Mouse (Mus musculus): Measurements from ENCODE around the gene Ccdc30.
"Not testable (repeated sequence)": the region's sequence is repeated elsewhere in the genome, so short reads cannot be mapped to it uniquely, and the experiment has no call there.

Ccdc30 gene

DNA sequence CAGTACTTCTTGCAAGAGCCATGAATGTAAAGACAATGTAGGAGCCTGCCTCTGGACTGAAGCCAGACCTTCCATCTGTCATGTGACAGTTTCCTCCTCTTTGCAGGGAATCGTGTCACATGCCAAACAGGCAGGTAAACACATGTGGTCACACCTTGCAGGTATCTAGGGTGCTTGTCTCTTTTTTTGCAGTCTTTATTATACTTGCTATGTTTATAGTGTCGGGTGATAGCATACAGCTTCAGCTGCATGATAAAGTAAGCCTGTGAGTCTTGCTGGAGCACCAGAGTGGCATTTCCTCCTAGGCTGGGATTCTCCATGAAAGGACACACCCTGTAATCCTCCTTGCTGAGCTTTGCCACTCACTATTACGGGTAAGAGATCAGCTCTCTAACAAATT is 113.5 kb downstream of the Ccdc30 start:
- DNase-seq: no peak

DNA sequence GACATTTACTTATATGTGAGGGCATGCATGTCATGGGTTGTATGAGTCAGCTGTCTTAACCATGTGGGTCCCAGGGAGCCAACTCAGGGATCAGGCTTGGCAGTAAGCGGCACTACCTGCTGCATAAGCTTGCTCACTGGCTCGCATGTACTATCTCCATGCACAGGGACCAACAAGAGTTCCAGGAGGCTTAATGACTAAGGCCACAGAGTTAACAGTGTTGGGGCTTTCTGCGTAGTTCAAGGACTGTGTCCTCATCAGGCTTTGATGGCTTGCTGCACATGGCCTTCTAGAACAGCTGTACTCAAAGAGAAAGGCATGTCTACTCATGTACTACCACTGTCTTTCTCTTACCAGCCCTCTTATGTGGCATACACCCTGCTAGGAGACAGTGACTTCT is 114.6 kb downstream of the Ccdc30 start:
- DNase-seq: no peak

DNA sequence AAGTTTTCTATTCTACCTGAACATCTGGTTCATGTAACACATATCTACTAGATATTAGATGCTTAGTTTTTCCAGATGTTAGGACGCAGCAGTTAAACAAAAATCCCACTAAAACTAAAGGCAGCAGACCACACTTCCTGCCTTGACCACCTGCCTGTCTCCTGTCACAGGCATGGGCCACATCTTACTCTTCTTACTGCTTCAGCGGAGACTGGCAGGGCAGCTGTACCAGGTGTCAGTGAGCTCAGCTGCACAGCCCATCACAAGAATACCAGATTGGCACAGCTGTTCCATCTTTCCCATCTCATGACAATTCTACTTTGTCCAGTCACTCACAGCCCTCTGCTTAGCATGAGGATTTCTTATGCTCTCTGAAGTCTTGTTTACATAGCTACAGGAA is 118.0 kb downstream of the Ccdc30 start:
- no peak for DNase-seq

DNA sequence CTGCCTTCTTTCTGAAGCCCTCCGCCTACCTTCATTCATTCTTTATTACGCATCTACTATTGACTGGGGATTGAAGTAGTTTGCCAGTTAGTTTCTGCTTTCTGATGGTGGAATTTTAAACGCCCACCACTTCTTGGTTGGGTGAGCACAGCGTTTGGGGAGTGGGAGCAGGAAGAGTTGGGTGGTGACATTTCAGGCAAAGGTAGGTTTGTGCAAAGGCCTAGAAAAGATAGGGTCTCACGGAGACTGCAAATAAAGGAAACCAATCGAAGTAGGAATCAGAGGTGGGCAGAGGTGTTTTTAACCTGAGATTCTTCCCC is 120.2 kb downstream of the Ccdc30 start:
- DNase-seq: no peak

DNA sequence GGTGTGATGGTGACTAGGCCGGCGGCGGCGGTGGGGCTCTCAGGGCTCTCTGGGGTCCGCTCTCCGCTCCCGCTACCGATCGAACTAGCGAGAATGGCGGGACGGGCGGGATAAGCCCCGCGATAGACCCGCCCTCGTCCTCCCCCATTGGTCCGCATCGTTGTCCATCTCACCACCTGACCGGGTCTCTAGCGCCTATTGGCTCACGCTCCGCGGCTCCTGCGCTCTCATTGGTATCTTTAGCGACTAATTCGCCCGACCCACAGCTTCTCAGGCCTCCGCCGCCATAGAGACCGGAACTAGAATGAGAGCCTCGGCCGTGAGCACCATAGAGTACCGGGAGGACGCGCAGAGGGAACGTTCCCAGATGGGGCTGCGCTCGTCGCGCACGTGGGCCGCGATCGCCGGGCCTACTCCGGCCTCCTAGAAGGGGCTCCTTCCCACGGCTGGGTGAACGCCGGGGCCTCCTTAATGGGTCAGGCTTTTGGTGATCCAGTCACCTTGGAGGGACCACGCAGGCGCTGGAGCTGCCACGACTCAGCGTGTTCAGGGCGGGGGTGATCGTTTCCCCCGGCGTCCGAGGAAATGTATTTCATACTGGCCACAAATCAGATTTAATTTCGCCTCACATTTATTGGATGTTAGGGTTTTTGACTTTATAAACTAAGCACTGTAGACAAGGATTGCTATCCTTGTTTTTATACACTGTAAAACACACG is 120.7 kb downstream of the Ccdc30 start, which contains the start of gene Ybx1:
Gene Ybx1 (minus strand): TSS at position 190 of the 719 bp plus-strand sequence.
- peak; percentile 100 for DNase-seq

DNA sequence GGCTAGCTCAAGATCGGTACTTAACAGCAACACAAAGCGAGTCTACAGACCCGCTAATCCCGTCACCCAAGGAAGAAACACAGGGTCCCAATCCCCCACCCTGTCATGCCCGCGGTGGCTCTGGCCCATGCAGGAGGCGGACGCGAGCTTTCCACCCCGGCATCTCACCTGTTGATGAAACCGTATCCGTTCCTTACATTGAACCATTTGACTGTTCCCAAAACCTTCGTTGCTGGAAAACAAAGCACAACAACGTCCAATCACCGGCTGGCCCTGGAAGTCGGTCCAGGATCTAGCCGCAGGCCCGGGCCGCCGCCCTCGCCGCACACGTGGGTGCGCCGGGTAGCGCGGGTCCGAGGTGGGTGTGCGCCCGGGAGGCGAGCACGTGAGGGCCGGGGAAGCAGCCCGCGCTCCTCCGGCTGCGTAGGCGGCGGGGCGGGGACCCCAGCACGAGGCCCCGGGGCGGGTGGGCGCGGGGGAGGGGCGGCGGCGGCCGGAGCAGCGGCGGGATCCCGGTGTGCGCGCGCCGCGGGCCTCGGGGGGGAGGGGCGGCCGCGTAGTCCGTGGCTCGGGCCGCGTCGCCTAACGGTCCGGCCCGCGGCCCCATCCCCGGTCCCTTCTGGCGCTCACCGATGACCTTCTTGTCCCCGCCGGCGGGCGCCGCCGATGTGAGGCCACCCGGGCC is 121.6 kb downstream of the Ccdc30 start:
- DNase-seq: peak; percentile 42 to 69

DNA sequence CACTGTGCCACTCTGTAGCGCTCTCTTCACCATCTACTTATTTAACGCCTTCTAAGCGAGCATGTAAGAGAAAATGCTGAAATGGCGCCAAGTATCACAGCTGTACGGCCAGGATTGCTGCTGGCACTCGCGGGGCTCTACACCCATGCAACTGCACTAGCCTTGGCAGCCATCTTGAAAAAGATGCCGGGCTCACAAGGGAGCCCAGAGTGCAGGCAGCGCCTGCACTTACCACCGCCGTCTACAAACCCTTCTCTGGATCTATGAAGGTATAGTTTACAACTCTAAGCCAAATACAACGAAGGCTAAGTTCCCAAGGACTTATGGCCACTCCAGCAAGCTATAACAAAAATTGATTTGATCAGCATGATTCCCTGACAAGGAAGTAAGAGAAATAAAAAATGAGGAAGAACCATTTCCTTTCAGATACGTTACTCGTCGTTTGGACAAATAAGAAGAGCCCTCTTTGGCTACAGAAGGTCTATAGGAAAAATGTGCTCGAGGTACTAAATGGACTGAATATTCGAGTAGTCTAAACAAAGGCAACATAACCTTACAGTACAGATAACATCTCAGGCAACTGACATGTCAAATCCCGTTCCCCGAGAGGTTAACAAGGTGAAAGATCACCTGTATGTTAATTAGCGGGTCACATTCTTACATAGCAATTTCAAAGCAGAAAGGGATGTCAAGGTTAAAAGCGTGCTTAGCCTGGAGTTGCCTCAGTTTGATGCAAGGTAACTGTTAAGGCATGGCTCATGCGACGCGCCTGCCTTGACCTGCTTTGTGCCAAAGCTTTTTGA is 122.3 kb downstream of the Ccdc30 start:
- DNase-seq: peak; percentile 64 to 74

DNA sequence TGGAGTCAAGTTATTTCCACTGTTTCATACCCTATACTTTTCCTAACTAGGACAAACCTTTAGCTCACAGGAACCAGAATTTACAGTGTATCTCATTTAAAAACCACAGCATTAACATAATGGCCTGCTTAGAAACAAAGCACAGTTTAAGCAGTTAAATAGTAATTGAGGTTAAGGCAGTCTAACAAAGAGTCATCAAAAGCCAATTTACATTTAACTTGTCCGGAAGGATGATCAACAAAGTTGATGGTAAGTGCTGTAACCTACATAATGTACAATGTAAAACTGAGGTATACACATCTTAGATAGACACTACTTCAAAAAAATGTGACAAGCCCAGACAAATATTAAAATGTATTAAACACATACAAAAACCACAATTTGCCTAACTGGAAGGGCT is 123.4 kb downstream of the Ccdc30 start:
- no peak for DNase-seq

DNA sequence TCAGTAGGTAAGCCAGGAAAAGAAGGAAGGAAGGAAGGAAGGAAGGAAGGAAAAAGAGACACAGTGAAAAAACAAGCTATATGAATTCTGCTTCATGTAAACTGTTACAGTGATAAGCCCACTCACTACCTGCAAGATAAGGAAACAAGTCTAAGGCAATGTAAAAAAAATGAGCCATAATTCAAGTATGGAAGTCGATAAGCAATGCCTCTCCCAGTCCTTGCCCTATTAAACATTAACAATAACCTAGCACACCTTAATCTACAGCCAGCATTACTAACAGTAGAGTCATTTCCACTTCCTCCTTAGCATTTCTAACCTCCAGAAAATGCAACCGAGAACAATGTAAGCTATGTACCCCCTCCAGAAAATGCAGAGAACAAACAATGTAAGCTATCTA is 130.0 kb downstream of the Ccdc30 start:
- DNase-seq: no peak

DNA sequence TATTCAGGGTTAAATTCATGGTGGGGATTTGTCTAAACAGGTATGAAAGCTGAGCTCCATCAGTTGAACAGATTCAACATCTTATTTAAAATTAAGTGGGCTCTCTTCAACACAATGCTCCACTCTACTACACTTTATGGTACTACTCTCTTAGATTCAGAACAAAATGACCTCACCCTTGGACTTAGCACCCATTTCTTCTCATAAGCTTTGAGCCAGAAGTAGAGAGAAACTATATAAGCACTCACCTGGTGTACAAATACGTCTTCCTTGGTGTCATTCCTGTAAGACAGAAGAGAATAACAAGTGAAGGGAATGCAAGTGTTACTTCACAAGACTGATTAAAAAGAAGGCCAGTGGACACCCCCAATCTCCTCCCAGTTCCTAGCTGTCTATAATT is 130.5 kb downstream of the Ccdc30 start:
- DNase-seq: no peak

DNA sequence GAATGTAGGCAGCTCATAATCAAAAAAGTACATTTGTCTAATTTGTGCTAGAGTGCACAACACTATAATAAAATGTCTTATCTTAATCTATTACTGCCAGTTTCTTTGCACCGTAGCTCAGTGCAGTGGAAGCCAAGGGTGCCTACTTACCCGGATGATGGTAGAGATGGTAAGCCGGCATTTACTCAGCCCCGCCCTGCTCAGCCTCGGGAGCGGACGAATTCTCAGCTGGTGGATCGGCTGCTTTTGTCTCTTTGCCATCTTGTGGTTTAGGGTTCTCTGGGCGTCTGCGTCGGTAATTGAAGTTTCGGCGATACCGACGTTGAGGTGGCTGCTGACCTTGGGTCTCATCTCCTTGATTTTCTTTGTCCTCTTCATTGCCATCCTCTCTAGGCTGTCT is 136.5 kb downstream of the Ccdc30 start:
- DNase-seq: not testable (repeated sequence)

DNA sequence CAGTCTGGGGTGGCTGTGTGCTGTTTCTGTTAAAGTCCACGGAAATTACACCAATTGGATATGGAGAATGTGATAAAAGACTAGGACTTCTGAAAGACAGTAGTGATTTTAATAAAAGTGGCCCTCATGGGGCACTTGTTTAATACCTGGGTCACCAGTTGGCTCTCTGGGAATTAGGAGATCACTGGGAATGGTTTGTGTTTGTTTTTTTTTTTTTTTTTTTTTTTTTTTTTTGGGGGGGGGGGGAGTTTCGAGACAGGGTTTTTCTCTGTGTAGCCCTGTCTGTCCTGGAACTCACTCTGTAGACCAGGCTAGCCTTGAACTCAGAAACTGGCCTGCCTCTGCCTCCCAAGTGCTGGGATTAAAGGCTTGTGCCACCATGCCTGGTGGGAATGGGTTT is 139.6 kb downstream of the Ccdc30 start:
- no peak for DNase-seq

DNA sequence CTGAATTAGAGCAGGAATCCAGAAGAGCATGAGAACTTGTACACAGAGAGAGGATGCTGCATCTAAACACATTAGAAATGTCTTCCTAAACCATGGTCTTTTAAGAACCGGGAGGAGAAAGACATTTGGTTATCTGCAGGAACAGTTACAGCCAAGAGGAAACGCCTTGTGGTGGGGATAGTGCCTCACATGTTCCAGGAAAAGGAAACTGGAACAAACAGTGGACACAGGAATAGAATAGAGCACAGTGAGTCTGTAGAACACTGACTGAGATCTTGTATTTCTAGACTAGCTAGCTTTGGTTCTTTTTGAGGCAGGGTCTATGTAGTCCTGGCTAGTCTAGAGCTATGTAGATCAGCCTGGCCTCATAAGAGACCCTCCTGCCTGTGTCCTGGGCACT is 140.1 kb downstream of the Ccdc30 start:
- DNase-seq: no peak

DNA sequence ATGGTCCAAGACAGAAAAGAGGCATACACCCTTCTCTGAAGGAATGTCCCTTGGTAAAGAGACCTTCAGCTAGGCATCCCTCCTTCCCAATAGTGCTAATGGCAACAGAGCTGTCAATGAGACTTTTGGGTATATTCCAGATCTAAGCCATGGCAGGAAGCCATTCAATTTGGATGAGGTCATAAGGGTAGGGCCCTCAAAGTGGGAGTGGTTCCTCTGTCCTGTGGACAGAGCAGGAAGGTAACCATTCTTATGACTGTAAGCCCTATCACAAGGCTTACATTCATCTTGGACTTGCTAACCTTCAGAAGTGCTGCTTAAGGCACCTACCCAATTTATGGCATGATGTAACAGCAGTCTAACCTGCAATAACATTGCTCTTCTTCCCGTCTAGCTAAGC is 140.7 kb downstream of the Ccdc30 start:
- no peak for DNase-seq
